Mouse (Mus musculus) regulatory T cell (primary cell): ENCODE data around the gene Gm2310.
"Not testable (repeated sequence)": the region's sequence is repeated elsewhere in the genome, so short reads cannot be mapped to it uniquely, and the experiment has no call there.

ENCODE experiments used
- in situ Hi-C: fragments of 300-600 bp; cut with MboI, MseI; formaldehyde crosslinking; loops from one replicate; pipeline ENCODE4 v1.15.1; 2025; ENCODE audit warnings: high pct_unique_total_duplicates

Gene Gm2310

GRCm38 (mm10) chr15:8519853-8520252 lies at the start of gene Gm2310:
TSS of gene Gm2310 (minus strand) at chr15:8519953.
- in situ Hi-C loops, result not testable (repeated sequence)

DNA sequence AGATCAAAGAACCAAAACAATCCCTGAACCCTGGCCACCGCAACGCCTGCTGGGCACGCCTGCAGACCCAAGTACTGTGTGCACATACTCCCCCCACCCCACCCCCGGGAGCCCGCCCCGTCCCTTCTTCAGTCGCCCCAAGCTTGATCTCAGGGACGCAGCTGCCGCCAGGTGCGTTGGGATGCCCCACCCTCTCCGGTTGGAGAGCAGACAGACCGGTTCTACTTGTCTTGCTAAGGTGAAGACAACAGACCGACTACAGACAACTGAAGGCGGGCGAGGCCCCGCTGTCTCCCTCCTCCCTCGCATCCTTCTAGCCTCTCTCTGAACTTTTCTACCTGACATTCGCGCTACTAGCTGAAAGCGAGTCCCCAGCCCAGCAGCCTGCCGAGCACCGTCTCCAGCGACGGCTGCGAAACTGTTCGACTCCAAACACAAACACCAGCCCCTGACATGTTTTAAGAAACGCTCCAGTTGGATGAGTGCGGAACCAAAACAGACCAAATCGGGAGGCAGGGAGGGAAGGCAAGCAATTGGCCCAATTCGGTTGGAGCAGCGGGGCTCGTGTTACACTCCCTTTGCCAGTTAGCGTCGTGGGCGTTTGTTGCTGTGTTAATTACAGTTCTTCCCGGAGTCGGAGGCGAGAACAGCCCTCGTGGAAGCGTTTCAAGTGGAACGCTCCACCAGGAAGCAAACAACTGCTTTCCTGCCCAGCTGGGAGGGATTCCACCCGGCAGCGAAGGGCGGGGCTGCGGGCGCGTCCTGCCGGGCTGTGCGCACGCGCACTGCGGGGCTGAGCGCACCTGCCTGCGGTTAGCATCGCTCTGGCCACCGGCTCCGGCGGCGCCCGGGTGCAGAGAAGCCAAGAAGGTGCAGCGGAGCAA lies 49.1 kb upstream of the Gm2310 start:
- in situ Hi-C loops, result no loop called here

DNA sequence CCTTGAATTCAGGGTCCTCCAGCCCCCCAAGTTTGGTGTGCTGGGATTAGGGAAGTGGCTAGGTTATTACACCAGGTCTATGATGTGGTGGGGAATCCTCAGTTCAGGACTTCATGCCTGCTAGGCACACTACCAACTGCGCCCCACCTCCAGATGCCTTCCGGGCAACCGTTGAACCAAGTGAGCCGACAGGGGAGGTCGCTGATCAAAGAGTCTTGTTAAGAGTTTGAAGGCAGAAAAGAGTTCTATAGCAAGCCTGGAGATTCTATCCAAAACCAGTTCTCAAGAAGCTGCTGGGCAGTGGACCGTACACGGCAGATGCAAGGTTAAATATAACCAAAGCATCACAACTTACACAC lies 48.5 kb upstream of the Gm2310 start:
- in situ Hi-C loops, result no loop called here

- in situ Hi-C loops, result no loop called here
These were observed 45.7 kb upstream of the Gm2310 start for GRCm38 (mm10) chr15:8565416-8565815.

DNA sequence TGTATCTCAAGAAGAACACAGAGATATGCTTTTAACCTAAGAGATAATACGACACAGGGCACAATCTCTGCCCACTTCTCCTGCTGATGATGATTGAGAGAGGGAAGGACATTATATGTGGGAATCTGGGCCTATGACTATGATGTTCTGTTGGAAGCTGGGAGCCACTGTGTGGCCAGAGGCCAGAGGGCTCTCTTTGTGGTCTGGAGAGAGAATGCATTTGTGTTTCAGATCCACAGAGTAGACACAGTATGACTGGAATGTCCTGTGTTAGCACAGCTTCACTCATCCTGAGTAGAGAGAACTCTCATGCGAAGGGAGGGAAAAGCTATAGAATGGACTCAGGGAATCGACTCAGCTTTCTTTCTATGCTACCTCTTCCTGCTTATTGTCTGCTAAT lies 44.6 kb upstream of the Gm2310 start:
- in situ Hi-C loops, result no loop called here

GRCm38 (mm10) chr15:8563423-8564194 lies 43.9 kb upstream of the Gm2310 start:
- in situ Hi-C loops, result no loop called here

DNA sequence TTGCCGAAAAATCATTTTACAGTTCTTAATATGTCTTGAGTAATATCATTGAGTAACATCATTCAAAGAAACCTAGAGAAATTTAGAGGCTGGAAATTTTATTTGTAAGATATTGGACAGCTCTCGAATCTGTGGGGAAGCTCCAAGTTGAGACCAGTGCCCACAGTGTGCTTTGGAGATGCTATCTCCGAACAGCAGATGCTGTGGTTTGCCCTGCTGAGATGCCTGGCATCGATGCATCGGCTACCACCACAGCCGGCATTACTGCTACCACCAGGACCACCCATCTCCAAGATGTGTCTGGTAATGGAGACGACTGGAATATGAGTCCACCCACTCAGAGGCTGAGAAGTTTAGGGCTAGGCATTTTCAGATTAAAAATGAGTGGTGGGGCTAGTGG lies 43.0 kb upstream of the Gm2310 start:
- in situ Hi-C loops, result no loop called here

DNA sequence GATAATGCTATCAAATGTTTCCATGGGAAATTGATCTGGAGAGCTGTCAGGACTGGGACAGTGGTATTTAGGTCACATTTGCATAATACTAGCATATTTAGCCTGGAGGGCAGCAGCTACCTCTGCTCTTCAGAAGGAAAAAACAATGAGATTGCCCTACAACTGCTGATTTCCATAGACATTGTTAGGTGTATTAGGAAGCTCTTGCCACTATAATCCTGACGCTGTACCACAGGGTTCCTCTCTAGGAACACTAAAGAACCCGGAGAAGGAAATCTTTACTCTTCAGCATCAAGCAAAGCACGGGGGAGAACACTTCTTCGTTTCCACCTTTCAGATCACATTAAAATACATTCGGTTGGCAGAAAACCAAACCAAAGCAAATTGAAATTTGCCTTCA lies 11.4 kb upstream of the Gm2310 start:
- in situ Hi-C loops, result no loop called here

GRCm38 (mm10) chr15:8512957-8513356 lies 6.8 kb downstream of the Gm2310 start:
- in situ Hi-C loops, result no loop called here

- in situ Hi-C loops, result no loop called here
These were observed 7.9 kb downstream of the Gm2310 start for GRCm38 (mm10) chr15:8511861-8512260.

GRCm38 (mm10) chr15:8502431-8502830 lies 17.3 kb downstream of the Gm2310 start:
- in situ Hi-C loops, result no loop called here

DNA sequence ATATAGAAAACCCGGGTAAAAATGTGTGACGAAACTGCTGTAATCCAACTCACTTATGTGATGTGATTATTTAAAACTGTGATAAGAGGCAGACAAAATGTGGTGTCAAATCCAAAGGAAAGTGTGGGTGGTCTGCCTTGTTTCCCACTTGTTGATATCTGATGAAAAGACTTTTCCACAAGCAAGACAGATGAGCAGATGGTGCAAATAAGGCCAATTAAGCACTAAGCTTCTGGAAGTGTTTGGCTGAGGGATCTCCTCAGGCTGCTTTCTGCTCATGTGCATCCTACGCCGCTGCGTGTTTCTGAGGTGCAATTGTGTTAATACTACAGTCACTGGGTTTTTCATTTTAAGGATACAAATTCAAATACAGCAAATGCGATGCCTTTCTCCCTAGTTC lies 34.5 kb downstream of the Gm2310 start:
- in situ Hi-C loops, result no loop called here

GRCm38 (mm10) chr15:8469006-8469575 lies 50.7 kb downstream of the Gm2310 start:
- in situ Hi-C loops, result no loop called here
